Mouse (Mus musculus) kidney, postnatal 14 days (tissue): Measurements from ENCODE around the gene Psg18.
"Not testable (repeated sequence)": the region's sequence is repeated elsewhere in the genome, so short reads cannot be mapped to it uniquely, and the experiment has no call there.

Experiments used
- DNase-seq: peaks from one replicate; pipeline ENCODE4 v3.0.0; 2022; ENCODE audit warnings: mixed read lengths

The Psg18 gene

DNA sequence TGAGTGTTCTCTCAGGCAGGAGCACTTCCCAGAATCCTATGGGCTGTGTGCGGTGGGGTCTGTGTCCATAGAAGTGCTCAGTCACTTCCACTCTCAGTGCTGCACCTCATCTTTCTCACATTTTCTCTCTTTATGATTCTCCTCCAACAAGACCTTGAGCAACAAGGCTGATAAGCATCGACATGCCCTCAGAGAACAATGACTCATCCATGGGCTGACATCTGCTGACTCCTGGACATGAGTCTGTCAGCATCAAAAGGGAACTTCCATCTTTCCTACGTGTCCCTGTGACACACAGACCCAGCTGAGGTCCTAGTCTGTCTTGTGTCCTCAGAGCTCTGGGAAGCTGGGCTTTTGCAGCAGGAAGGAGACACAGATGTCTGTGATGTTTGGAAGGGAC, at the start of gene Psg18:
TSS of gene Psg18 (minus strand) at position 101 of the 400 bp plus-strand sequence.
- DNase-seq: not testable (repeated sequence)

DNA sequence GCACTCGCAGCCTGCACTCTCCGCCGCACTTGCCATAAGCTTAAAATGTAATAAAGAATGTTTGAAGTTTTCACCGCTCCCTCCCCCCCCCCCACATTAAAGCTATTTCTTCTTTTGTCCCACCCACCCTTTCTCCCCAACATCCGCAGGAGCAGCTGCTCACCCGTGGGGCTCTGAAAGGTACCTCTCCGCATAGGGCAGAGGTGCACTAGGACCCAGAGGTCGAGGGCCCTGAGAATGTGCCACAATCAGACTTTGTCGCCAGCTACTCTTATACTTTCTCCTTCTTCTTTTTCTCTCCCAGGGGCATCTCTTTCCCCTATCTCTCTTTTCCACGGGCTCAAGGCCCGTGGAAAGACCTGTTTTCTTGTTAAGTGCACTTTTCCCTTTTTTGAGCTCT, 48.6 kb upstream of the Psg18 start:
- no peak for DNase-seq

DNA sequence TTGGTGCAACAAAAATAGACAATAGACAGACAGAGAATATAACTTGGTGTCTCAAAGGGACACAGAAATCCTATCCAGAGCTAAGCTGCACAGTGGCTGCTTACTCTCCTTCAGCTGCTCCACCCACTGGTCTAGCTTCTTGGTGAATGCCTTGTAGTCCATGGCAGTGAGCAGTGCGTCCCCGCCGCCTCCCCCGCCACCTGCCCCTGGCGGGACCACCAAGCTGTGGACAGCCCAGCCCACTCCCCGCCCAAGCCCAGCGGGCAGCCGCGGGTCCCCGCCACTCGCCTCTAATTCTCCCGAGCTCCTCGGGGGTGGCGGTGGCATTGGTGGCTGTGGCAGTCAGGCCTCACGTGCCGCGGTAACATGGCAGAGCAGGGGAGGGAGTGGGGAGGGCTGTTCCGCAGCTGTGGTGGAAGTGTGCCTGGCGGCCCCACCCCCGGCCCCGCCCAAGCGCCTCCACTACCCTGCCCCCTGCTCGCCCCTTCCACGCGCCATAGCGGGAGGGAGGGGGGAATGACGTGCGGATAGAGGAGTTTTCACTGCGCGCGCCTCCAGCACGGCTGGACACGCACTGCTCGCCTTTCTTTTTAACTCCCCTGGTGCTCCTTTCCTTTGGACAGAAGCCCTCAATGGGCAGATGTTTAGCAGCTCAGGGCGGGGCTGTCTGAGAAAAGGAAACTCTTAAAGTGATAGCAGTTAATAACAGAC, 47.9 kb upstream of the Psg18 start:
- DNase-seq: no peak

DNA sequence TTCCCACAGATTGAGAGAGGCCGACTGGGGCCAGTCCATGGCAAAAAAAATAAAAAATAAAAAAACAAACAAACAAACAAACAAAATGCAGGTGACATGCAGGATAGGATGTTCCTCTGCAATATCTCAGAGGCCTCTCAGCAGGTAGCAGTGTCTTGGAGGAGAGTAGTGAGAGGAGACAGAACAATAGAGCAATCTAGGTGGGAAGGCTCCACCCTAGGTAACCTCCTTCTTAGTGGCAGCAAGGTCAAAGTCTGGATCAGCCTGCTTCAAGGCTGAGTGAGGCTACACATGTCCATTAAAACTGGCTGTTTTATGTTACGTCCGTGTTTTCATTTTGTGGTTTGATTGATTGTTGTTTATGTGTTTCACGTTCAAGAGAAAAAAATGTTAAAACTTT, 36.7 kb upstream of the Psg18 start:
- DNase-seq: not testable (repeated sequence)

DNA sequence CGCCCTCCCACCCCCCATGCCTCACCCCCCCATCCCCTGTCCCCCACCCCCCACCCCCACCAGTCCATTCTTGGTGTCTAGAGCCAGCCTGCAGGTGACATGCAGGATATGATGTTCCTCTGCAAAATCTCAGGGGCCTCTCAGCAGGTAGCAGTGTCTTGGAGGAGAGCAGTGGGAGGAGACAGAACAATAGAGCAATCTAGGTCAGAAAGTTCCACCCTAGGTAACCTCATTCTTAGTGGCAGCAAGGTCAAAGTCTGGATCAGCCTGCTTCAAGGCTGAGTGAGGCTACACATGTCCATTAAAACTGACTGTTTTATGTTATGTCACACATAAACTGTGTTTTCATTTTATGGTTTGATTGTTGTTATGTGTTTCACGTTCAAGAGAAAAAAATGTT, 23.5 kb upstream of the Psg18 start:
- DNase-seq: no peak

DNA sequence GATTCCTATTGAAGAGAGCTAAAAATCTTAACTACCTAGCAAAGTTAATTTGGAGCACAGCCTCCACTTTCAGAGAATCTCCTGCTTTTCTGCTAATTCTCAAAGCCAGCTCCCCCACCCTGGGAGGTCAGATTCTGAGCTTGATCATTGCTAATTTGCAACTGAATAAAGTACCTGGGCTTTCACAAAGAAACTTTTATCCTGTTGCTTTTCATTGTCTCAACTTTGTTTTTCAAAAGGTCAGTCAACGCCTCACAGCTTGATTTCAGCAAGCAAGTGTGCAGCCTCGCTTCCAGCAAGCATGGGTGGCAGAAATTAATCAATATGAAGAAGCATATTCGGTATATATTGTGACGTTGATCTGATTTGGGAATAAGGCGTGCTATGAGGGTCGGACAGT, 19.4 kb downstream of the Psg18 start:
- not testable (repeated sequence) for DNase-seq
